Mouse (Mus musculus): ENCODE results near the gene Plekho2. TPM values are rescaled to one million over a fixed set of nuclear protein-coding genes. Genes with fewer than 3 reads are reported as not detected.

Plekho2 gene
- polyA plus RNA-seq, 1 experiment, result 36.7 TPM

DNA sequence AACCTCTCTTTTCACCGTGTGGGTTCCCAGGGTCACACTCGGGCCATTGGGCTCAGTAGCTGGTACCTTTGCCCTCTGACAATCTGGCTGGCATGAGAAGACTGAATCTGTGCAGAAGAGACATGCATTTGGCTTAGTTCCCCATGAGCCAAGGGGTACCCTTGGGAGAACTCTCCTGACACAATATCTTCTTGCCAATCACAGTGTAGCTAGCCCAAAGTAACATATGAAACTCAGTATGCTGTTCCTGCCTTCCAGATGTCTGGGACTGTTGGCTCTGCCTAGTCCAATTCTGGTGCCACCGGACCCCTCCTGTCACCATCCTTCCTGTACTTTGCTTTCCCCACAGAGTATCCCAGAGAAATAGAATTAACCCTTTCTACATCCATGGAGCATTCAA, 30.7 kb downstream of the Plekho2 start:
- 78% methylated on average over 3 of the region's 3 CpGs for WGBS
- no peak for DNase-seq
- TF ChIP-seq CTCF (IDR thresholded peaks at IDR 0.05; ENCODE audit: insufficient read depth, low read length) (no peak), POLR2A (IDR thresholded peaks at IDR 0.05; ENCODE audit: borderline replicate concordance, extremely low read depth, low read depth, low read length) (no peak)
- Histone ChIP-seq H3K4me1 (ENCODE audit: control insufficient read depth, insufficient read depth, low read length) (peaks cover 9% of the 10 kb centered on the region), H3K4me3 (replicated peaks; ENCODE audit: extremely low read depth, low read depth, low read length) (no peak overlapping the region)

DNA sequence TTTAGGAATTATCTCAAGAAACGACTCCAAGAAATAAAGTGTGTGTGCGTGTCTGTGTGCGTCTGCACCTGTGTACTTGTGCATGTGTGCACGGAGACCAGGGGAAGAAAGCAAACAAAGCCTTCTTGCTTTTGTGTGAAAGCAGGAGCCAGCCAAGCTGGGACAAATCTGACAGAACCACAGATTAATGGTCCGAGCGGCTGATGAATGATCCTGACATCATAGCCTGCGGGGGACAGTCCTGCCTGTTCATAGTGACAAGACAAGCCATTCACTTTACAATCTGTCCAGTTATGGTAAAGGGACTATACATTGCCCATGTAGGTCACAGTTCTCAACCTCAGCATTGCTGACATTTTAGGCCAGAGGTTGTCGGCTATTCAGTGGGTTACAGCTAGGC, 31.5 kb downstream of the Plekho2 start:
- TF ChIP-seq POLR2A (IDR thresholded peaks at IDR 0.05; ENCODE audit: borderline replicate concordance, extremely low read depth, low read depth, low read length) (no peak), CTCF (IDR thresholded peaks at IDR 0.05; ENCODE audit: insufficient read depth, low read length) (no peak)
- no peak for DNase-seq
- Histone ChIP-seq H3K4me1 (ENCODE audit: control insufficient read depth, insufficient read depth, low read length) (peaks cover 9% of the 10 kb centered on the region), H3K4me3 (replicated peaks; ENCODE audit: extremely low read depth, low read depth, low read length) (no peak overlapping the region)
- WGBS, result 66% methylated on average over 8 of the region's 8 CpGs

- no peak for DNase-seq
- no peak overlapping the region for H3K4me3 ChIP-seq (replicated peaks; ENCODE audit: extremely low read depth, low read depth, low read length)
- WGBS, result 34% methylated on average over 4 of the region's 4 CpGs
- peaks cover 9% of the 10 kb centered on the region for H3K4me1 ChIP-seq (ENCODE audit: control insufficient read depth, insufficient read depth, low read length)
- TF ChIP-seq POLR2A (IDR thresholded peaks at IDR 0.05; ENCODE audit: borderline replicate concordance, extremely low read depth, low read depth, low read length), result no peak
- no peak for TF ChIP-seq CTCF (IDR thresholded peaks at IDR 0.05; ENCODE audit: insufficient read depth, low read length)
Observed at GRCm38 (mm10) chr9:65547844-65548243, 32.0 kb downstream of the Plekho2 start.

DNA sequence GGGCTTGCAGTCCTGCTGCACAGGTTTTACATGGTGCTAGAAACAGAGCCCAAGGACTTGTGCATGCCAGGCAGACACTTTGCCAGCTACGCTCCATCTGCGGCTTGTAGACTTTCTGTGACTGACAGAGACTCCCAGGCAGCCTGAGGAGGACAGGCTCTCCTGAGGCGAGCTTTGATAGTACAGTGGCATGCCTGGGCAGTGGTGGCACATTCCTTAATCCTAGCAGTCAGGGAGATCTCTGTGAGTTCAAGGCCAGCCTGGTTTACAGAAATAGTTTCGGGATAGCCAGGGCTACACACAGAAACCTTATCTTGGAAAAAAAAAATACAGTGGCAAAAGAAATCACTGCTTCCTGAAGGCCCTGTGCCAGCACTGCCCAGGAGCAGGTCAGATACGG, 32.7 kb downstream of the Plekho2 start:
- 74% methylated on average over 5 of the region's 5 CpGs for WGBS
- no peak overlapping the region for H3K4me3 ChIP-seq (replicated peaks; ENCODE audit: extremely low read depth, low read depth, low read length)
- no peak for TF ChIP-seq POLR2A (IDR thresholded peaks at IDR 0.05; ENCODE audit: borderline replicate concordance, extremely low read depth, low read depth, low read length)
- TF ChIP-seq CTCF (IDR thresholded peaks at IDR 0.05; ENCODE audit: insufficient read depth, low read length), result no peak
- peaks cover 9% of the 10 kb centered on the region for H3K4me1 ChIP-seq (ENCODE audit: control insufficient read depth, insufficient read depth, low read length)
- DNase-seq, result no peak

DNA sequence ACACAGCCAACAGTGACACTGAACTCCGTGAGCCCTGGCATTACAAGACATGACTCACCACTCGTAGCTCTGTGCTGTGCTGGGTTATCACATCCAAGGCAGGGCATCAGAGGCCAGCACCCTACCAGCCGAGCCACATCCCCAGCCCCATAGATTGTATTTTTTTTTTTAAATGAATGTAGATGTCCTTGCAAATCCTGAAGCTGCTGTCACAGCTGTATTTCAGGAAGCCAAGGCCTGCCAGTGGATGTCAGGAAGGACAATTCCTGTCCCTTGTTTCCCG, 33.5 kb downstream of the Plekho2 start:
- TF ChIP-seq POLR2A (IDR thresholded peaks at IDR 0.05; ENCODE audit: borderline replicate concordance, extremely low read depth, low read depth, low read length), result no peak
- no peak for TF ChIP-seq CTCF (IDR thresholded peaks at IDR 0.05; ENCODE audit: insufficient read depth, low read length)
- no peak for DNase-seq
- H3K4me3 ChIP-seq (replicated peaks; ENCODE audit: extremely low read depth, low read depth, low read length), result no peak overlapping the region
- WGBS, result 51% methylated on average over 4 of the region's 4 CpGs
- H3K4me1 ChIP-seq (ENCODE audit: control insufficient read depth, insufficient read depth, low read length), result peaks cover 9% of the 10 kb centered on the region

DNA sequence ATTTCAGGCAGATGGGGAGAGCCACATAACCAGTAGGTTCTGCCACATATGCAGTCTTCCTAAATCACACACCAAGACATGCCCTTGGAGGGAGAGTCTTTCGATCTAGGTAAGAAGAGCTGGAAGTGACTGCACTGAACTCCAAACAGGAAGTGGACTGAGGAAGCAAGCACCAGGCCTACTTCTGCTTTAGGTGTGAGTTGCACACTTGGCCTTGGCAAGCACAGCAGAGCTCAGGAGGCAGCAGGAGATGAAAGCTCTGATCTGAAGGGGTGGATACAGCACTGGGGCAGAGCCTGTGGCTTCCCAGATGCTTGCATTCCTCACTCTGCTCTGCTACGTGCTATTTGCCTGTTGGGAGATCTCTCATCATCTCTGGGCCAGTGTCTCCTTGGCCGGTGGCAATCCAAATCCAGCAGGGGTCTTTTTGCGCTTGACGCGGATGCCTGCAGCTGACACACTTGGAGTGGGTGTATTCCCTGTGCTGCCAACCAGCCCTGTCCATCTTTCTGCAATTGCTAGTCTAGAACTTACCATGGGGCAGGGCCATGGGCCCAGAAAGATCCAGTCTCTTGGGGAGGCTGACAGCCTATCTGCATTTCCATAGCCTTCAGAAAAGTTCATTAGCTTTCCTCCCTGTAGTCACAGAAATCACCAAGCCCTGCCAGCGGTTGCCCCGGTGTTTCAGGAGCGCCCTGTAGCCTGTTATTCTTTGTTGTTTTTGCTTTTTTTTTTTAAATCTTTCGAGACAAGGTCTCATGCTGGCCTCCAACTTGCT, 34.0 kb downstream of the Plekho2 start:
- 66% methylated on average over 10 of the region's 10 CpGs for WGBS
- no peak for TF ChIP-seq CTCF (IDR thresholded peaks at IDR 0.05; ENCODE audit: insufficient read depth, low read length)
- Histone ChIP-seq H3K4me1 (ENCODE audit: control insufficient read depth, insufficient read depth, low read length) (peaks cover 7% of the 10 kb centered on the region), H3K4me3 (replicated peaks; ENCODE audit: extremely low read depth, low read depth, low read length) (no peak overlapping the region)
- DNase-seq, result no peak

- peaks cover 4% of the 10 kb centered on the region for H3K4me1 ChIP-seq (ENCODE audit: control insufficient read depth, insufficient read depth, low read length)
- H3K4me3 ChIP-seq (replicated peaks; ENCODE audit: extremely low read depth, low read depth, low read length), result no peak overlapping the region
- WGBS, result 50% methylated on average over 7 of the region's 7 CpGs
- no peak for TF ChIP-seq POLR2A (IDR thresholded peaks at IDR 0.05; ENCODE audit: borderline replicate concordance, extremely low read depth, low read depth, low read length)
- DNase-seq, result no peak
Observed at GRCm38 (mm10) chr9:65542111-65542524, 37.7 kb downstream of the Plekho2 start.

DNA sequence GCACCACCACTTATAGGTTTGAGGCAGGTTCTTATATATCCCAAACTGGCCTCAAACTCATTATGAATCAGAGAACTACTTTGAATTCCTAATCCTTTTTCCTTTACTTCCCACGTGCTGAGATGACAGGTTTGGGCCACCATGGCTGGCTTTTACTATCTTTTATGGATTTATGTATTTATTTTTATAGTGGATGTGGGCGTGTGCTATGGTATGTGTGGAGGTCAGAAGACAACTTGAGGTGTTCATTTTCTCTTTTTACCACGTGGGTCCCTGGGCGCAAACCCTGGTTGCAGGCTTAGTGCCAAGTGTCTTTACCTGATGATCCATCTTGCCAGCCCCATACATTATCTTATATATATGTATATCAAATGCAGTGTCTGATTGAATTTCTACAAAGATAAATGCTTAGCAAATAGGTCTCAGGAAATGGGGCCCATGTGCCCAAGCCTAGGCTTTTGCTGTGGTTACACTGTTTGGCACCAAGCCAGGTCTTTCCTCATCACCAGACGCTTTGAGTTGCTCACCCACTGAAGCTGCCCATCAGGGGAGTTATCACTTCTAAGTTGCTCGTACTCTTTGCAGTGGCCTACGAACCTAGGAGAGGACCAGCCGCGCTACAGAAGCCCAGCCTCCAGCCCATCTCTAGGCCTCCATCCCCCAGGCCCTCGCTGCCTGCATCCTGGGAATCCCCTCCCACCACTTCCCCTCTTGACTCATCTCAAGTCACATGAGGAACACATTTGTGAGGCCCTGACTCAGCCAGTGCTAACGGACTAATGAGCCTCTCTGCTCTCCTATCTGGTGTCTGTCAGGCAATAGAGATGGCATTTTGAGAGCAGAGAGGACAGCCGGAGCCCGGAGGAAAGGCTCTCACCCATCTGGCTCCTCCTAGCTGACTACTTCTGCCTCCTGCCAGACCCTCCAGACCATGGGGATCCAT, 38.4 kb downstream of the Plekho2 start:
- TF ChIP-seq CTCF (IDR thresholded peaks at IDR 0.05; ENCODE audit: insufficient read depth, low read length), result no peak
- TF ChIP-seq POLR2A (IDR thresholded peaks at IDR 0.05; ENCODE audit: borderline replicate concordance, extremely low read depth, low read depth, low read length), result no peak
- H3K4me3 ChIP-seq (replicated peaks; ENCODE audit: extremely low read depth, low read depth, low read length), result no peak overlapping the region
- peaks cover 7% of the 10 kb centered on the region for H3K4me1 ChIP-seq (ENCODE audit: control insufficient read depth, insufficient read depth, low read length)
- peak; percentile 34 for DNase-seq
- WGBS, result 41% methylated on average over 13 of the region's 13 CpGs

DNA sequence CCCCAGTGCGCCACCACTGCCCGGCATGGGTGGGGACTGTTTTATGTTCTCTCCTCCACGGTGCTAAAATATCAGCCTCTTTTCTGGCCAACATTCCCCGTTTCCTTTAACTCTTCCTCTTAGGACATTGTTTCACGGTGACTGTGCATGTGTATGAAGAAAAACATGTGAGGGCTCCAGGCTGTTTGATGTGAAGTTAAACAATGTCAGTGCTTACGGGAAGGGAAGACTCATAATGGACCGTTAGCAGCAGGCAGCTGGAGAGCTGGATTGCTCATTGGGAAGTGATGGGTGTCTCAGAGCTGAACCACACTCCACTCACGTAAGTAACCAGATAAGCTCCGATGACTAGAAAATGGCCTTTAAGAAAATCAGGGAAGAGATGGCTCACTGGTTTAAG, 40.1 kb downstream of the Plekho2 start:
- DNase-seq, result no peak
- Histone ChIP-seq H3K4me3 (replicated peaks; ENCODE audit: extremely low read depth, low read depth, low read length) (no peak overlapping the region), H3K4me1 (ENCODE audit: control insufficient read depth, insufficient read depth, low read length) (peaks cover 10% of the 10 kb centered on the region)
- WGBS, result 54% methylated on average over 9 of the region's 9 CpGs
- TF ChIP-seq POLR2A (IDR thresholded peaks at IDR 0.05; ENCODE audit: borderline replicate concordance, extremely low read depth, low read depth, low read length), result no peak
- TF ChIP-seq CTCF (IDR thresholded peaks at IDR 0.05; ENCODE audit: insufficient read depth, low read length), result no peak

Data from lung, adult 2 months (tissue).